Mouse (Mus musculus) left cerebral cortex, adult 8-10 months (tissue): ENCODE measurements around the gene Sh2b2. TPM values are rescaled to one million over a fixed set of nuclear protein-coding genes. Genes with fewer than 3 reads are reported as not detected.
A peak's percentile ranks its signal among the peaks of the same experiment; 100 is the strongest.

ENCODE experiments used
- DNase-seq, 2 experiments: peaks; one replicate each; pipeline ENCODE4 v3.0.0; 2022; ENCODE audit warnings: low spot score in 2 of 2
- total RNA-seq, 4 experiments: library from RNA; stranded (reverse); gene quantifications; 2 replicates each; pipeline ENCODE4 v1.2.4; 2022

Gene Sh2b2
- total RNA-seq = 1 to 10 TPM; 5.3 to 7.5 (median 6.7) TPM

GRCm38 (mm10) chr5:136246452-136246838 lies at the start of gene Sh2b2:
TSS of gene Sh2b2 (minus strand) at chr5:136246556.
- DNase-seq = no peak

- DNase-seq = no peak
These were observed 46.6 kb upstream of the Sh2b2 start for GRCm38 (mm10) chr5:136292971-136293418.

GRCm38 (mm10) chr5:136292361-136292760 lies 46.0 kb upstream of the Sh2b2 start:
- no peak for DNase-seq

GRCm38 (mm10) chr5:136291562-136291961 lies 45.2 kb upstream of the Sh2b2 start:
- no peak for DNase-seq

GRCm38 (mm10) chr5:136289776-136290175 lies 43.4 kb upstream of the Sh2b2 start:
- no peak for DNase-seq

- no peak for DNase-seq
These were observed 42.2 kb upstream of the Sh2b2 start for GRCm38 (mm10) chr5:136288351-136289081.

- no peak for DNase-seq
These were observed 40.2 kb upstream of the Sh2b2 start for GRCm38 (mm10) chr5:136286566-136286965.

GRCm38 (mm10) chr5:136285106-136285505 lies 38.8 kb upstream of the Sh2b2 start:
- DNase-seq = no peak

- peak in 1 of 2 experiments; percentile 18 for DNase-seq
These were observed 35.0 kb upstream of the Sh2b2 start for GRCm38 (mm10) chr5:136281351-136281750.

- DNase-seq = no peak
These were observed 28.4 kb upstream of the Sh2b2 start for GRCm38 (mm10) chr5:136274739-136275138.

- DNase-seq = no peak
These were observed 23.6 kb upstream of the Sh2b2 start for GRCm38 (mm10) chr5:136269937-136270336.

- DNase-seq = no peak
These were observed 19.7 kb upstream of the Sh2b2 start for GRCm38 (mm10) chr5:136266077-136266476.

GRCm38 (mm10) chr5:136263342-136263741 lies 17.0 kb upstream of the Sh2b2 start:
- DNase-seq = no peak

- DNase-seq = peak in 1 of 2 experiments; percentile 60
These were observed 12.6 kb upstream of the Sh2b2 start for GRCm38 (mm10) chr5:136258919-136259318.

GRCm38 (mm10) chr5:136252899-136253298 lies 6.5 kb upstream of the Sh2b2 start:
- DNase-seq = peak; percentile 34 to 68

- no peak for DNase-seq
These were observed 4.6 kb upstream of the Sh2b2 start for GRCm38 (mm10) chr5:136251004-136251403.

GRCm38 (mm10) chr5:136248441-136248840 lies 2.1 kb upstream of the Sh2b2 start:
- no peak for DNase-seq

GRCm38 (mm10) chr5:136245541-136246451 lies 560 bp downstream of the Sh2b2 start:
- no peak for DNase-seq

- DNase-seq = peak; percentile 60 to 81
These were observed 1.4 kb downstream of the Sh2b2 start for GRCm38 (mm10) chr5:136244762-136245540.

GRCm38 (mm10) chr5:136243851-136244761 lies 2.2 kb downstream of the Sh2b2 start:
- peak; percentile 6 to 32 for DNase-seq
